ENCODE assay signal across 8 mouse cellular contexts in the genomic region with DNA sequence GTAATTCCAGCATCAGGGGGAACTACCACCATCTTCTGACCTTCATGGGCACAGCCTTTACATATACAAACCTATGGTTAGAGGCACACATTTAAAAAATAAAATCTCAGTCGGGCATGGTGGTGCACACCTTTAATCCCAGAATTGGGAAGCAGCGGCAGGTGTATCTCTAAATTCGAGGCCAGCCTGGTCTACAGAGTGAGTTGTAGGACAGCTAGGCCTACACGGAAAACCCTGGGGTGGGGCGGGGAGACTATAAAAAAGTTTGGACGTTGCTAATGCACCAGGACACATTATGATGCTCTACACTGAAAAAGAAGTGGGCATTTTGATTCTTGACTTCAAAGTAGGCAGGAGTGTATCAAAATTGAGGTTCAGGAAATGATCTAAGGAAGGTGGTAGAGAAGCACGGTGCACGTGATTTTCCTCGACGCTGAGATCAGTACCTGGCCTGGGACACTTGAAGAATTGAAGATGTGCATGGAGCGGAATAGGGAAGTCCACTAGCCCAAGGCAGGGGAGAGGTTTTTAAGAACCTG. TPM values are rescaled to one million over a fixed set of nuclear protein-coding genes. Genes with fewer than 3 reads are reported as not detected.
DNase-seq lines count a peak whose midpoint lies in the region; ATAC-seq and TF ChIP-seq lines count a peak whose summit lies in the region.

No protein-coding gene starts in this region.

- in situ Hi-C loops in ES-E14 (cut with MboI; ENCODE audit: low sequenced_read_pairs in 2 of 2, unreplicated experiment in 2 of 2): no loop called here

- no peak for TF ChIP-seq CTCF in olfactory bulb, adult 2 months (IDR thresholded peaks at IDR 0.05; ENCODE audit: insufficient read depth, low read depth, low read length)

- peak overlapping the region; percentile 97 for H3K27ac ChIP-seq in kidney, embryonic 15.5 days
- H3K27ac ChIP-seq in ES-E14 (ENCODE audit: insufficient read depth, low read depth, low read length, poor library complexity, severe bottlenecking): no peak overlapping the region
- no peak overlapping the region for H3K27ac ChIP-seq in forebrain, embryonic 11.5 days (ENCODE audit: low read depth, low read length)
- no peak overlapping the region for H3K27ac ChIP-seq in limb, embryonic 13.5 days
- H3K27ac ChIP-seq in olfactory bulb, adult 2 months (ENCODE audit: insufficient read depth, low read depth, low read length): peak overlapping the region; percentile 57; the same call in 1 of the 2 replicates

- 0 out of 2 replicates have a peak, but pooled peaks cover 3% of the 10 kb centered on the region for H3K27me3 ChIP-seq in kidney, embryonic 15.5 days
- H3K27me3 ChIP-seq in forebrain, embryonic 11.5 days (ENCODE audit: control insufficient read depth, insufficient read depth, low read length): no peaks in the 10 kb centered on the region
- H3K27me3 ChIP-seq in limb, embryonic 13.5 days: no peaks in the 10 kb centered on the region

- TF ChIP-seq POLR2A in olfactory bulb, adult 2 months (IDR thresholded peaks at IDR 0.05; ENCODE audit: insufficient read depth, low read depth, low read length): no peak

- H3K4me3 ChIP-seq in kidney, embryonic 15.5 days (replicated peaks): peak overlapping the region; percentile 59
- peak overlapping the region; percentile 44 to 90 for H3K4me3 ChIP-seq in ES-E14 (ENCODE audit: insufficient read depth in 1 of 2, low read depth in 1 of 2, low read length in 2 of 2, poor library complexity in 1 of 2, severe bottlenecking in 1 of 2)
- H3K4me3 ChIP-seq in forebrain, embryonic 11.5 days (ENCODE audit: low read depth, low read length): peak overlapping the region; percentile 55
- H3K4me3 ChIP-seq in limb, embryonic 13.5 days: peak overlapping the region; percentile 64
- H3K4me3 ChIP-seq in olfactory bulb, adult 2 months (ENCODE audit: insufficient read depth, low read depth, low read length): peak overlapping the region; percentile 66

- no peak for DNase-seq in kidney, postnatal 25 days
- DNase-seq in ES-E14 (ENCODE audit: low read depth, low spot score): no peak
- no peak for DNase-seq in forebrain, embryonic 11.5 days (ENCODE audit: low spot score)
- no peak for DNase-seq in left cerebral cortex, adult 18-20 months (ENCODE audit: low spot score in 2 of 2)
- no peak for DNase-seq in urinary bladder, adult 18-20 months (ENCODE audit: low spot score in 2 of 2)

- H3K36me3 ChIP-seq in kidney, embryonic 15.5 days: peaks cover 3% of the 10 kb centered on the region; the same call in 1 of the 2 replicates
- no peaks in the 10 kb centered on the region for H3K36me3 ChIP-seq in ES-E14 (ENCODE audit: control insufficient read depth, insufficient read depth, low read length, poor library complexity, severe bottlenecking)
- no peaks in the 10 kb centered on the region; the same call in 1 of the 2 replicates for H3K36me3 ChIP-seq in forebrain, embryonic 11.5 days (ENCODE audit: control insufficient read depth, insufficient read depth, low read length)
- peaks cover 11% of the 10 kb centered on the region for H3K36me3 ChIP-seq in limb, embryonic 13.5 days

- H3K9me3 ChIP-seq in kidney, embryonic 15.5 days (replicated peaks): no peaks in the 10 kb centered on the region
- no peaks in the 10 kb centered on the region for H3K9me3 ChIP-seq in ES-E14 (ENCODE audit: control insufficient read depth, insufficient read depth, low read depth, low read length)
- no peaks in the 10 kb centered on the region for H3K9me3 ChIP-seq in forebrain, embryonic 11.5 days (ENCODE audit: control insufficient read depth, low read length)
- no peaks in the 10 kb centered on the region for H3K9me3 ChIP-seq in limb, embryonic 13.5 days

- peaks cover 14% of the 10 kb centered on the region for H3K4me1 ChIP-seq in kidney, embryonic 15.5 days
- H3K4me1 ChIP-seq in ES-E14 (ENCODE audit: control insufficient read depth in 2 of 2, insufficient read depth in 2 of 2, low read length in 2 of 2, poor library complexity in 1 of 2): no peaks in the 10 kb centered on the region; a peak in 1 of 4 replicates
- H3K4me1 ChIP-seq in forebrain, embryonic 11.5 days (replicated peaks; ENCODE audit: control insufficient read depth, insufficient read depth, low read length): no peaks in the 10 kb centered on the region
- peaks cover 11% of the 10 kb centered on the region for H3K4me1 ChIP-seq in limb, embryonic 13.5 days
- no peaks in the 10 kb centered on the region for H3K4me1 ChIP-seq in olfactory bulb, adult 2 months (ENCODE audit: control insufficient read depth, insufficient read depth, low read length)

- H3K4me2 ChIP-seq in kidney, embryonic 15.5 days: peak overlapping the region; percentile 68
- peak overlapping the region; percentile 70 for H3K4me2 ChIP-seq in forebrain, embryonic 11.5 days (ENCODE audit: low read depth, low read length, severe bottlenecking)
- H3K4me2 ChIP-seq in limb, embryonic 13.5 days (replicated peaks): peak overlapping the region; percentile 70

- ATAC-seq in kidney, embryonic 15.5 days (replicated peaks; ENCODE audit: low FRiP score): peak; percentile 17
- peak; percentile 42 for ATAC-seq in forebrain, embryonic 11.5 days (replicated peaks; ENCODE audit: low FRiP score)
- ATAC-seq in limb, embryonic 13.5 days (ENCODE audit: low FRiP score, low read depth): no peak; the same call in 1 of the 2 replicates

- 25% methylated on average over 11 of the region's 11 CpGs for WGBS in kidney, embryonic 15.5 days
- WGBS in forebrain, embryonic 11.5 days: 25% methylated on average over 11 of the region's 11 CpGs
- WGBS in limb, embryonic 13.5 days: 25% methylated on average over 11 of the region's 11 CpGs
- 23% methylated on average over 11 of the region's 11 CpGs for WGBS in olfactory bulb, adult 2 months

- H3K9ac ChIP-seq in kidney, embryonic 15.5 days: peak overlapping the region; percentile 66
- H3K9ac ChIP-seq in ES-E14 (ENCODE audit: insufficient read depth, low read depth, low read length, poor library complexity, severe bottlenecking): peak overlapping the region; percentile 55; the same call in 1 of the 2 replicates
- peak overlapping the region; percentile 66 for H3K9ac ChIP-seq in forebrain, embryonic 11.5 days (ENCODE audit: low read length)
- H3K9ac ChIP-seq in limb, embryonic 13.5 days: peak overlapping the region; percentile 68

TF ChIP-seq in ES-E14, 5 proteins besides CTCF, POLR2A, EP300 and RAD21:
- TF ChIP-seq CHD2 (IDR thresholded peaks at IDR 0.05; ENCODE audit: low read depth, low read length): no peak
- TF ChIP-seq HCFC1 (IDR thresholded peaks at IDR 0.05; ENCODE audit: borderline replicate concordance, insufficient read depth, low read length): no peak
- no peak for TF ChIP-seq ZC3H11A (IDR thresholded peaks at IDR 0.05; ENCODE audit: borderline replicate concordance, low read depth, low read length)
- TF ChIP-seq ZNF384 (IDR thresholded peaks at IDR 0.05; ENCODE audit: low read depth, low read length): no peak
- no peak for TF ChIP-seq MAFK (IDR thresholded peaks at IDR 0.05; ENCODE audit: insufficient read depth, low read depth, low read length)

RNA-seq across cellular contexts. Expression of a gene that starts 0.4 kb away (rescaled TPM):
- 17.0 and 17.3 TPM in 2 replicates for polyA plus RNA-seq in kidney, embryonic 15.5 days (2015; fragmentation: Nextera tagmentation; extraction: Ambion mirVana)
- 2.6 and 3.7 TPM in 2 replicates for total RNA-seq in ES-E14 (2012; rRNA removed)
- 8.1 and 8.8 TPM in 2 replicates for polyA plus RNA-seq in forebrain, embryonic 11.5 days (2014; fragmentation: Nextera tagmentation; extraction: Ambion mirVana)
- polyA plus RNA-seq in limb, embryonic 13.5 days (2015; fragmentation: Nextera tagmentation; extraction: Ambion mirVana): 15.6 and 16.5 TPM in 2 replicates
- polyA plus RNA-seq in olfactory bulb, adult 2 months (2012; ENCODE audit: insufficient read depth, insufficient read length, low replicate concordance, missing spikeins): not detected in 2 replicates
- total RNA-seq in left cerebral cortex, adult 18-20 months (2021): 10 to 100 TPM; 18.4 to 19.2 TPM

RNA-seq across cellular contexts. Expression of a gene that starts 43.0 kb away (rescaled TPM):
- polyA plus RNA-seq in kidney, embryonic 15.5 days (2015; fragmentation: Nextera tagmentation; extraction: Ambion mirVana): 12.7 and 14.4 TPM in 2 replicates
- total RNA-seq in ES-E14 (2012; rRNA removed): 24.5 and 28.4 TPM in 2 replicates
- polyA plus RNA-seq in forebrain, embryonic 11.5 days (2014; fragmentation: Nextera tagmentation; extraction: Ambion mirVana): 37.6 and 44.1 TPM in 2 replicates
- 14.7 and 15.1 TPM in 2 replicates for polyA plus RNA-seq in limb, embryonic 13.5 days (2015; fragmentation: Nextera tagmentation; extraction: Ambion mirVana)
- 867 TPM in 1 of 2 replicates, not detected in the other for polyA plus RNA-seq in olfactory bulb, adult 2 months (2012; ENCODE audit: insufficient read depth, insufficient read length, low replicate concordance, missing spikeins)
- 100 to 1,000 TPM; 108 to 112 TPM for total RNA-seq in left cerebral cortex, adult 18-20 months (2021)

RNA-seq across cellular contexts. Expression of a gene that starts 48.8 kb away (rescaled TPM):
- polyA plus RNA-seq in kidney, embryonic 15.5 days (2015; fragmentation: Nextera tagmentation; extraction: Ambion mirVana): 27.4 and 27.5 TPM in 2 replicates
- 10.1 and 11.4 TPM in 2 replicates for total RNA-seq in ES-E14 (2012; rRNA removed)
- polyA plus RNA-seq in forebrain, embryonic 11.5 days (2014; fragmentation: Nextera tagmentation; extraction: Ambion mirVana): 30.3 and 30.7 TPM in 2 replicates
- polyA plus RNA-seq in limb, embryonic 13.5 days (2015; fragmentation: Nextera tagmentation; extraction: Ambion mirVana): 20.4 and 20.8 TPM in 2 replicates
- not detected in 2 replicates for polyA plus RNA-seq in olfactory bulb, adult 2 months (2012; ENCODE audit: insufficient read depth, insufficient read length, low replicate concordance, missing spikeins)
- 1 to 10 TPM; 8.6 to 9.5 TPM for total RNA-seq in left cerebral cortex, adult 18-20 months (2021)

RNA-seq across cellular contexts. Expression of a gene that starts 50.5 kb away (rescaled TPM):
- 40.5 and 40.7 TPM in 2 replicates for polyA plus RNA-seq in kidney, embryonic 15.5 days (2015; fragmentation: Nextera tagmentation; extraction: Ambion mirVana)
- total RNA-seq in ES-E14 (2012; rRNA removed): 65.9 and 74.3 TPM in 2 replicates
- polyA plus RNA-seq in forebrain, embryonic 11.5 days (2014; fragmentation: Nextera tagmentation; extraction: Ambion mirVana): 35.7 and 38.1 TPM in 2 replicates
- polyA plus RNA-seq in limb, embryonic 13.5 days (2015; fragmentation: Nextera tagmentation; extraction: Ambion mirVana): 32.1 and 34.8 TPM in 2 replicates
- 174 TPM in 1 of 2 replicates, not detected in the other for polyA plus RNA-seq in olfactory bulb, adult 2 months (2012; ENCODE audit: insufficient read depth, insufficient read length, low replicate concordance, missing spikeins)
- 10 to 100 TPM; 40.5 to 47.2 TPM for total RNA-seq in left cerebral cortex, adult 18-20 months (2021)

Comparison
In these comparisons a context has a peak if more than half of its experiments do, and no peak if none do; other contexts are left out.
1. H3K27ac ChIP-seq: peak in kidney, embryonic 15.5 days (single experiment) and olfactory bulb, adult 2 months (single experiment); none in ES-E14 (single experiment), forebrain, embryonic 11.5 days (single experiment) and limb, embryonic 13.5 days (single experiment).
2. RNA of a gene that starts 48.8 kb away (polyA plus RNA-seq): 30.3 to 30.7 TPM in forebrain, embryonic 11.5 days, 27.4 to 27.5 TPM in kidney, embryonic 15.5 days and 20.4 to 20.8 TPM in limb, embryonic 13.5 days; not detected in olfactory bulb, adult 2 months; every median in the first group is over 10 times any median in the second.
3. Peak in every context shown above with its lines, with median percentiles within 50 percentile points of each other: H3K4me2 ChIP-seq, H3K4me3 ChIP-seq and H3K9ac ChIP-seq.